Mouse (Mus musculus) embryo, embryonic 10.5 days (tissue): ENCODE measurements around the gene Olfr774.
"Not testable (repeated sequence)": the region's sequence is repeated elsewhere in the genome, so short reads cannot be mapped to it uniquely, and the experiment has no call there.

Source experiments
- DNase-seq: peaks from one replicate; pipeline ENCODE4 v3.0.0-alpha.2; 2015; ENCODE audit warnings: low spot score

The Olfr774 gene

GRCm38 (mm10) chr10:129235904-129236303, at the start of gene Olfr774:
Gene Olfr774, plus strand, starts transcription at chr10:129236204.
- DNase-seq = no peak

GRCm38 (mm10) chr10:129187319-129187718, 48.7 kb upstream of the Olfr774 start, which contains the start of gene Olfr773:
Gene Olfr773, minus strand, starts transcription at chr10:129187419.
- DNase-seq = not testable (repeated sequence)

GRCm38 (mm10) chr10:129230737-129231136, 5.3 kb upstream of the Olfr774 start:
- DNase-seq = no peak

- DNase-seq = no peak
Observed at GRCm38 (mm10) chr10:129248112-129248511, 12.1 kb downstream of the Olfr774 start, which contains the start of gene Olfr775. Gene Olfr775, plus strand, starts transcription at chr10:129248412.

GRCm38 (mm10) chr10:129258827-129259226, 22.8 kb downstream of the Olfr774 start, which contains the start of gene Olfr776:
Gene Olfr776, plus strand, starts transcription at chr10:129259127.
- DNase-seq = no peak

- DNase-seq = no peak
Observed at GRCm38 (mm10) chr10:129271081-129271535, 35.1 kb downstream of the Olfr774 start, which contains the start of gene Olfr777. Gene Olfr777, minus strand, starts transcription at chr10:129271485.
